Mouse (Mus musculus) stomach, postnatal 0 days (tissue): ENCODE results near the gene Madd. TPM values are rescaled to one million over a fixed set of nuclear protein-coding genes. Genes with fewer than 3 reads are reported as not detected.
A peak's percentile ranks its signal among the peaks of the same experiment; 100 is the strongest.

Experiments
- ATAC-seq: fragments of 200-750 bp; cut with Nextera tagmentation; 2 replicates; pipeline ENCODE4 v1.8.0; 2017; ENCODE audit not compliant: low FRiP score, low TSS enrichment
- DNase-seq: peaks from one replicate; pipeline ENCODE4 v3.0.0-alpha.2; 2016; ENCODE audit warnings: low spot score
- H3K27ac ChIP-seq: fragments of 300-500 bp; sonication (generic); replicated peaks from 2 replicates; pipeline ENCODE4 v1.5.1; 2014; ENCODE audit warnings: mild to moderate bottlenecking, control low read depth
- H3K27me3 ChIP-seq: fragments of 300-500 bp; sonication (generic); 2 replicates; pipeline ENCODE4 v1.6.1; 2014; ENCODE audit warnings: low read length; ENCODE audit not compliant: control insufficient read depth, insufficient read depth
- H3K36me3 ChIP-seq: fragments of 300-500 bp; sonication (generic); 2 replicates; pipeline ENCODE4 v1.6.1; 2014; ENCODE audit warnings: low read length, mixed read lengths; ENCODE audit not compliant: control insufficient read depth, insufficient read depth
- H3K4me1 ChIP-seq: fragments of 300-500 bp; sonication (generic); replicated peaks from 2 replicates; pipeline ENCODE4 v1.6.1; 2014; ENCODE audit warnings: antibody characterized with exemption; ENCODE audit not compliant: control insufficient read depth, insufficient read depth
- H3K4me2 ChIP-seq: fragments of 300-500 bp; sonication (generic); replicated peaks from 2 replicates; pipeline ENCODE4 v1.6.1; 2014; ENCODE audit warnings: low read depth, mild to moderate bottlenecking, control low read depth, moderate library complexity
- H3K4me3 ChIP-seq: fragments of 300-500 bp; sonication (generic); 2 replicates; pipeline ENCODE4 v1.5.1; 2014; ENCODE audit warnings: low read depth, low read length, control low read depth
- H3K9ac ChIP-seq: fragments of 300-500 bp; sonication (generic); 2 replicates; pipeline ENCODE4 v1.6.1; 2014; ENCODE audit warnings: mild to moderate bottlenecking, low read length, control low read depth, mixed read lengths
- H3K9me3 ChIP-seq: fragments of 300-500 bp; sonication (generic); 2 replicates; pipeline ENCODE4 v1.6.1; 2016; ENCODE audit warnings: low read length; ENCODE audit not compliant: control insufficient read depth
- CTCF ChIP-seq: IDR thresholded peaks from 2 replicates; pipeline ENCODE4 v1.5.1; 2016; ENCODE audit warnings: antibody characterized with exemption, low read depth, mild to moderate bottlenecking, moderate library complexity
- EP300 ChIP-seq: optimal IDR thresholded peaks from 2 replicates; pipeline ENCODE3; 2016; ENCODE audit warnings: antibody characterized with exemption
- WGBS: fragments of 180-500 bp; shearing (Covaris S2); extraction: QIAGEN DNeasy Blood & Tissue Kit; methylation state at CpG from one replicate; pipeline ENCODE4 v1.1.7; 2014; 5-methylcytosine and 5-hydroxymethylcytosine counted together
- polyA plus RNA-seq: library from polyadenylated mRNA; unstranded; fragments of >200 nt; fragmentation: Nextera tagmentation; extraction: Ambion mirVana; gene quantifications from 2 replicates; pipeline ENCODE4 v1.2.1, GENCODE M21; 2015

Gene Madd
- polyA plus RNA-seq, result 7.5 and 8.7 TPM in 2 replicates

DNA sequence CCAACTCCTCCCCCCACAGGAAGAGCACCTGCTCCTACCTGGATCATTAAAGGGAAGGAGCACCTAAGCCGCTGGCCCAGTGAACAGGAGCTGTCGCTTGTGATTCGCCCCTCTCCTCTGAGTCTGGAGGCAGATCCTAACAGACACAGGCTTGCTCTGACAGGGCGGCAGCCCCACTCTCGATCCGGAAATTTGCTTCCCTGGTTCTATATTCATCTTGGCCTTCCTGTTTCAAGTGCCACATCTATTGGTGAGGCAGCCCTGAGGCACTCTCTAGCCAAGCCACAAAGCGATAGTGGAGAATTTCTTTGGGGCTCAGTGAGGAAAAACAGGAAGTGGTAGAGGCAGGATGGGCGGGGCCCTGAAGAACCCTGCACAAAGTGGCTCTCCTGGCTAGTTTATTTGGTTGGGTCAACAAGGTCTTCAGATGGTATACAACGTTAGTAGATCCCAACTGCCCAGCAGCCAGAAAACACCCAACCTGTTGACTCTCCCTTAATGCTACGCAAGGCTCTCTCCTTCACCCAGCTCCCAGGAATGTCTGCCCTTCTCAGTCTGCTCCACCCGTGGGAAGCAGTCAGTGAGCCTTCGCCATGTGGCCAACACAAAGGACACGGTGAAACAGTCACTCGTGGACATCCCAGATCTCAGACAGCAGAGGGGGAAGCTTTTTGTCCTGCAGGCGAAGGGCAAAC lies at the start of gene Madd:
TSS of gene Madd (minus strand) at position 127 of the 695 bp plus-strand sequence.
- Histone ChIP-seq H3K36me3 (no peaks in the 10 kb centered on the region), H3K9me3 (no peaks in the 10 kb centered on the region), H3K4me1 (0 out of 2 replicates have a peak, but pooled peaks cover 3% of the 10 kb centered on the region), H3K4me2 (peak within 1 kb of the TSS; percentile 83), H3K9ac (peak within 1 kb of the TSS; percentile 79), H3K4me3 (peak within 1 kb of the TSS; percentile 92), H3K27ac (peak within 1 kb of the TSS; percentile 86), H3K27me3 (no peaks in the 10 kb centered on the region)
- WGBS, result 54% methylated on average over 15 of the region's 15 CpGs
- DNase-seq, result peak; percentile 45
- peak; percentile 38 for ATAC-seq
- no peak for TF ChIP-seq CTCF
- no peak for TF ChIP-seq EP300

DNA sequence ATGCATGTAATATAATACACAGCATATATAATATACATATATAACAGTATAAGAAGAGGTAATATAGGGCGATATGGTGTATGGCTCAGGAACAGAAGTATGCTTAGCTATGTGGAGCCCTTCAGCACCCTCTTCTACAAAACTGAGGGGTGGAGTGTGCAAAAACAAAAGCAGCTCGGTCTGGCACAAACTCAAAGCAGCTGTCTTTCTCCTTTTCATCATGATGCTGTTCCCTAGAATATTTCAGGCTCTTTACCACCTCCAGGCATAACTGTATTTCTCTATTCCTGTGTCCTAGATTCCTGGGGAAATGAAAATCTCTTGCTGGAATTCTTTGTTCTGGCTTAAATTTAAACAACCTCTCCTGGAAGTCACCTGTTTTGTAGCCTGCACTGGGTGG lies 46.1 kb upstream of the Madd start:
- Histone ChIP-seq H3K9ac (no peak overlapping the region), H3K4me1 (no peaks in the 10 kb centered on the region), H3K9me3 (no peaks in the 10 kb centered on the region), H3K27ac (no peak overlapping the region), H3K36me3 (no peaks in the 10 kb centered on the region; the same call in 1 of the 2 replicates), H3K27me3 (no peaks in the 10 kb centered on the region), H3K4me3 (no peak overlapping the region), H3K4me2 (no peak overlapping the region)
- 87% methylated on average over 2 of the region's 2 CpGs for WGBS
- no peak for TF ChIP-seq CTCF
- TF ChIP-seq EP300, result no peak
- DNase-seq (no peak), ATAC-seq (no peak)

DNA sequence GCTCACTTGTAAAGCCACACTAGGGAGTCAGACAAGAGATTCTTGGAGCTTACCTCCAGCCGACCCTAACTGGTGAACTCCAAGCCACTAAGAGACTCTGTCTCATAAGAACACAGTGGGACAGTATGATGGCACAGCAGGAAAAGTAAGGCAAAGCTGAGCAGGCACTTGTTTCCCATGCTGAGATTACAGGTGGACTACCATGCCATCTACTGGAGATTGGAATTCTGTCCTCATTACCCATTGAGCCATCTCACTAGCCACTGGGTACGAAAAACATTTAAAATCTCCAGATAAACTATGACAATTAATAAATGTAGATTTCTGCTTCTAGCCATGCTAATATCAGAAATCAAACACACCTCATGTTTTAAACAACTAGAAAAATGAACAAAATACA lies 40.0 kb upstream of the Madd start:
- Histone ChIP-seq H3K27ac (no peak overlapping the region), H3K9ac (no peak overlapping the region), H3K4me2 (no peak overlapping the region), H3K9me3 (no peaks in the 10 kb centered on the region), H3K36me3 (no peaks in the 10 kb centered on the region), H3K27me3 (no peaks in the 10 kb centered on the region), H3K4me3 (no peak overlapping the region), H3K4me1 (no peaks in the 10 kb centered on the region)
- no peak for DNase-seq
- TF ChIP-seq EP300 (no peak), CTCF (peak; percentile 39)
- no peak for ATAC-seq
- WGBS, result 89% methylated on average over 2 of the region's 2 CpGs

DNA sequence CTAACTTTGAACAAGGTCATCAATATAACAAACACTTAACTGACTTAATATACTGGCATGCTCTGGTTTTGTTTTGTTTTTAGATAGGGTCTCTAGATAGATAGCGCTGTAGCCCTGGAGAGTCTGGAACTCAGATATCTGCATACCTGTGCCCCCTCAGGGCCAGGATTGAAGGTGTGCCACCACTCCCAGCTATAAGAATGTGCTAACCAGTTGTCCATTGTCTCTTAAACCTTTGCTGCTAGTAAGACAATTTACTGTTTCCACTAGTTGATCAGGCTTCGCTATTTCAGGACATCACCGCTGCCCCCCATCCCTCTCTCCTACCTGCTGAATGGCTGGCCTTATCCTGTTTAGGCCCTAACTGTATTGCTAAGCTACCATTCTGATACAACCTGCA lies 36.9 kb upstream of the Madd start:
- no peaks in the 10 kb centered on the region for H3K36me3 ChIP-seq
- TF ChIP-seq CTCF (no peak), EP300 (no peak)
- 87% methylated on average over 3 of the region's 3 CpGs for WGBS
- ATAC-seq (no peak), DNase-seq (no peak)
- H3K4me1 ChIP-seq, result no peaks in the 10 kb centered on the region
- H3K9me3 ChIP-seq, result no peaks in the 10 kb centered on the region
- H3K27ac ChIP-seq, result no peak overlapping the region
- H3K4me3 ChIP-seq, result no peak overlapping the region
- no peaks in the 10 kb centered on the region for H3K27me3 ChIP-seq
- no peak overlapping the region for H3K4me2 ChIP-seq
- H3K9ac ChIP-seq, result no peak overlapping the region

DNA sequence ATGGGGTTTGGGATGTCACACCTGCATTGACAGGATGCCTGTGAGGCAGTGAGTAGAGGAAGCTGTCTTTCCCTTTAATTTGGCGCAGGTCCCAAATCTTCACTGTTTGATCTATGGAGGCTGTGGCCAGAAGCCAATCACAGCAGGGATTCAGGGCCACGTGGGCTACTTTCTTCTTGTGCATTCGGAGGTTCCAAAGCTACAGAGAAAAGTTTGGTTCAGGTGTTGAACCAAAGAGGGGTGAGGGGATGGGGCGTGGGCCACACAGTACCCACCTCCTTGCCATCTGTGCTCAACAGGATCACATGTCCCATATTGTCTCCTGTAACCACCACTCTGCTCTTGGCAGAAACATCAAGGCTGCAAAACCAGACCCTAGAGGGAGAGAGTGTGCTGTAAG lies 33.4 kb upstream of the Madd start:
- no peak overlapping the region for H3K4me3 ChIP-seq
- H3K4me1 ChIP-seq, result no peaks in the 10 kb centered on the region
- no peaks in the 10 kb centered on the region for H3K27me3 ChIP-seq
- H3K36me3 ChIP-seq, result peaks cover 2% of the 10 kb centered on the region; the same call in 1 of the 2 replicates
- 55% methylated on average over 4 of the region's 4 CpGs for WGBS
- no peak for TF ChIP-seq EP300
- no peak for TF ChIP-seq CTCF
- ATAC-seq (no peak), DNase-seq (peak; percentile 23)
- no peak overlapping the region for H3K27ac ChIP-seq
- H3K4me2 ChIP-seq, result no peak overlapping the region
- no peaks in the 10 kb centered on the region for H3K9me3 ChIP-seq
- H3K9ac ChIP-seq, result no peak overlapping the region

DNA sequence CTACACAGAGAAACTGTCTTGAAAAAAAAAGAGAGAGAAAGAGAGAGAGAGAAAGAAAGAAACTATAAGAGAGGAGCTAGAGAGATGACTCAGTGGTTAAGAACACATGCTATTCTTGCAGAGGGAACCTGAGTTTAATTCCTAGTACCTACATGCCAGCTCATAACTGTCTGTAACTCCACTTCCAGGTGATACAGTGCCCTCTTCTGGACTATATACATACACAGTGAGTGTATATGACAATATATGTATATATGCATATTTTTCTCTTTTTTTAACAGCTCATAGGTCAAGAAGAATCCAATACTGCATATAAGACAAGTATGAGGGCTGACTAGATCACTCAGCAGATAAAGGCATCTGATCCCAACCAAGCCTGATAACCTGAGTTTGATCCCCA lies 29.7 kb upstream of the Madd start:
- TF ChIP-seq CTCF, result peak; percentile 40
- TF ChIP-seq EP300, result no peak
- DNase-seq (no peak), ATAC-seq (no peak)
- H3K36me3 ChIP-seq, result peaks cover 19% of the 10 kb centered on the region; the same call in 1 of the 2 replicates
- H3K27ac ChIP-seq, result no peak overlapping the region
- no peak overlapping the region for H3K9ac ChIP-seq
- H3K4me2 ChIP-seq, result no peak overlapping the region
- no peak overlapping the region for H3K4me3 ChIP-seq
- no peaks in the 10 kb centered on the region for H3K27me3 ChIP-seq
- H3K4me1 ChIP-seq, result no peaks in the 10 kb centered on the region
- no peaks in the 10 kb centered on the region for H3K9me3 ChIP-seq
